Mouse (Mus musculus) monocyte, adult 5-6 weeks (primary cell): ENCODE measurements around the gene Prrc2b. TPM values are rescaled to one million over a fixed set of nuclear protein-coding genes. Genes with fewer than 3 reads are reported as not detected.

Experiments
- ATAC-seq: fragments of 153-309, 156-312 bp; replicated peaks from 2 replicates; pipeline ENCODE4 v1.8.0; 2017; ENCODE audit warnings: mild to moderate bottlenecking; ENCODE audit not compliant: low TSS enrichment, insufficient number of reproducible peaks, severe bottlenecking, poor library complexity, low FRiP score
- total RNA-seq: library from RNA; stranded (forward); fragments of 200-1000, 200-491, 200-594 nt; gene quantifications from 3 replicates; pipeline ENCODE4 v1.2.3, GENCODE M21; 2017

Gene Prrc2b
- total RNA-seq, 1 experiment from 2014 or later, result 22.1 TPM

- ATAC-seq, result no peak
Observed at GRCm38 (mm10) chr2:32155614-32156013, 4.7 kb downstream of the Prrc2b start.

GRCm38 (mm10) chr2:32156645-32157044 lies 5.8 kb downstream of the Prrc2b start:
- ATAC-seq, result no peak

GRCm38 (mm10) chr2:32157328-32157727 lies 6.4 kb downstream of the Prrc2b start:
- no peak for ATAC-seq

- no peak for ATAC-seq
Observed at GRCm38 (mm10) chr2:32158616-32159239, 7.8 kb downstream of the Prrc2b start.

- ATAC-seq, result no peak
Observed at GRCm38 (mm10) chr2:32160525-32160924, 9.6 kb downstream of the Prrc2b start.

GRCm38 (mm10) chr2:32160967-32161366 lies 10.1 kb downstream of the Prrc2b start:
- ATAC-seq, result no peak

- ATAC-seq, result peak; percentile 63; the same call in 1 of the 2 replicates
Observed at GRCm38 (mm10) chr2:32162102-32162501, 11.2 kb downstream of the Prrc2b start.

- no peak for ATAC-seq
Observed at GRCm38 (mm10) chr2:32162646-32163045, 11.8 kb downstream of the Prrc2b start.

- no peak for ATAC-seq
Observed at GRCm38 (mm10) chr2:32163057-32163456, 12.2 kb downstream of the Prrc2b start.

- ATAC-seq, result no peak
Observed at GRCm38 (mm10) chr2:32164503-32164902, 13.6 kb downstream of the Prrc2b start.

GRCm38 (mm10) chr2:32165040-32165800 lies 14.3 kb downstream of the Prrc2b start:
- ATAC-seq, result no peak

- ATAC-seq, result no peak
Observed at GRCm38 (mm10) chr2:32166581-32166980, 15.7 kb downstream of the Prrc2b start.

- ATAC-seq, result peak; percentile 40
Observed at GRCm38 (mm10) chr2:32167034-32167770, 16.3 kb downstream of the Prrc2b start.

- peak; percentile 59 for ATAC-seq
Observed at GRCm38 (mm10) chr2:32167819-32168218, 16.9 kb downstream of the Prrc2b start.

- ATAC-seq, result no peak
Observed at GRCm38 (mm10) chr2:32169292-32169691, 18.4 kb downstream of the Prrc2b start.

GRCm38 (mm10) chr2:32170010-32170409 lies 19.1 kb downstream of the Prrc2b start:
- no peak for ATAC-seq

- no peak for ATAC-seq
Observed at GRCm38 (mm10) chr2:32171658-32172433, 21.0 kb downstream of the Prrc2b start.

- ATAC-seq, result no peak
Observed at GRCm38 (mm10) chr2:32174170-32174741, 23.4 kb downstream of the Prrc2b start.
